Mouse (Mus musculus): ENCODE results near the gene Ubr3.
"Not testable (repeated sequence)": the region's sequence is repeated elsewhere in the genome, so short reads cannot be mapped to it uniquely, and the experiment has no call there.

The Ubr3 gene

DNA sequence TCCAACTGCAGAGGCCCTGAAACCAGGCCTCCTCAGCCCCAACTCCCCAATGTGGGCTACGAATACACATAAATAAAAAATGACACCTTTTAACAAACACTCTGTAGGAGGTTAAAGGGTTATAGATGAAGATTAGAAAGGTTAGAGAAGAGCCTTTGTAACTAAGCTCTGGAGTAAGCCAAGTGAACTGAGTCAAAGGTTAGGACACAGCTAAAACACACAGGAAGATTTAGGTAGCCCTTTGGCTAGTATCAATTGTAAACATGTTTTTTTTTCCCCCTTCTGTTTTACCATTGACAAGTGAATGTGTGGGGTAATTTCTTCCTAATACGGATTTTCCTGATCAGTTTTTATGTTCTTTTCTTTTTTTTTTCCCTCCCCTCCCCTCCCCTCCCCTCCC, 15.8 kb downstream of the Ubr3 start:
- DNase-seq = no peak

DNA sequence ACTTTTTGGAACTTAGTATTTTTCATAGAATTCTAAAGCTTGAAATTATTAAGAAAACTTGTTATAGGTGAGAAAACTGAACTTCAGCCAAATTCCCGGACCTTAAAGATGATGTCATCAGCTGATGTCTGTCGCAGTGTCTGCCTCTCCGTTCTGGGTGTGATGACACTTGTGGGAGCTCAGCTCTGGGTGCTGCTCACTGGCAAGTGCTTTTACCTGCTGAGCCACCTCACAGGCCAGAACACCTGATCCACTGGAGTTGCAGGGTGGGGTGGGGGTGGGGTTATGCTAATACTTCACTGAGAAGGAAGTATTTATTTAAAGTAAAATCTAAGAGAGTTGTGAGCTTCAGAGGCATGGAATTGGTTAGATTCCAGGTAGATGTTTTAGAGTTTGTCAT, 20.3 kb downstream of the Ubr3 start:
- DNase-seq = no peak

DNA sequence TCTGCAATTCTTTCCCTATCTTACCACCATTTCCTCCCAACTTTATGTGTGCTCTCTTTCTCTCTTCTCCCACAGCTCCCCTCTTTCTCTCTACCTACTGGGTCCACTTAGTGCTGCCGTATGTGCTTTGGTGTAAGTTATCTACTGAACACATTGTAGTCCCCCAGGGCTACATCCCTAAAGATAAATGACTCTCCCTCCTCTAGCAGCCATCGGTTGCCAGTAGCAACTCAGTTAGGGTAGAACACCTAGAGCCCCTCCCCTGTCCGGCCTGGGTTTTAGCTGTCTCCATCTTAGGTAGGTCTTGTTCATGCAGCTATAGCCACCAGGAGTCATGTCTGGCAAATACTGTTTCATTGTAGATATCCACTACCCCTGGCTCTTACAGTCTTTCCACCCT, 27.9 kb downstream of the Ubr3 start:
- no peak for DNase-seq

DNA sequence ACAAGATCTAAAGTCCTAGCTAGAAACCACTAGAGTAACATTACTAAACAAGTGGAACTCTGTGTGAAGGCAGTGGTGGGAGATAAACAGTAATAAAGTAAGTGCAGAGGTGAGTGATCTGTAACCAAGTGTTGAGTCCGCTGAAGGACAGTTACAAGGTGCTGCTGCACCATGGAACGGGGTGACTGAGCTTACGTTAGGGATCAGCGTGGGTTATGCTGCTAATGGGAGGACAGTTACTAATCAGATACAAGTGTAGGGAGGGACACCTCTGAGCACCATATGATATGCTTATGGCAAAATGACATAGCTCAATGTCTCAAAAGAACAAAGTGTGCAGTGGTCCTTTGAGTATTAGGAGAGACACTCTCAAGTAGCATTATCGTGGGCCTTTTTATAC, 39.3 kb downstream of the Ubr3 start:
- DNase-seq = no peak

DNA sequence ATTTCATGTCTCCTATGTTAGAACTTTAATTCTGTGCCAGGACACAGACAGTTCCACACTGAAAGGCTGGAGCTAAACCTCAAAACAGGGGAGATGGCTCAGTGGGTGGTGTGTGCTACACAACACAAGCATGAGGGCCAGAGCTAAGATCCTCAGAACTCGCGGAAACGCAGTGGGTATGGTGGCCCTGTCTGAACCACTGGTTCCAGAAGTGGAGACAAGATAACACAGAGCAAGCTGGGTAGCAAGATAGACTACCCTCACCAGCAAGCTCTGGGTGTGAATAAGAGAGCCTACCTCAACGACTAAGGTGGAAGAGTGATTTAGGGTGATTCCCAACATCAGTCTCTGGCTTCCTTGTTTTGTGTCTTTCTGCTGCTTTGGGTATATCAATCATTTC, 42.2 kb downstream of the Ubr3 start:
- DNase-seq = no peak

DNA sequence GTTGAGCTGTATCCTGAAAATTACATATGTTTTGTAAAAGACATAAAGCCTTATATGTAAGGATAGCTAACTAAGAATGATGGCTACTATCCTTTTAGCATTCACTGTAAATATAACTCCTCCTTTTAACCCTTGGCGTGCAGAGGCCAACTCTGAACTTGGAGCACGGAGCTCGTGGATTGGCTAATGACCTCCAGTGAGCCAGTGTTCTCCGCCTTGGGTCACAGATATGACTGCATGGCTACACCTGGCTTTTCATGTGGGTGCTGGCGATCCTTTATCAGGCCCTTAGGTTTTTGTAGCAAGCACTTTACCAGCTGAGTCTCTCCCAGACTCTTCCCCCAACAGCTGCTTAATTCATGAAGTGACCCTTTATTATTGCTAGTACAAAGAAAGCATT, 42.6 kb downstream of the Ubr3 start:
- no peak for DNase-seq

DNA sequence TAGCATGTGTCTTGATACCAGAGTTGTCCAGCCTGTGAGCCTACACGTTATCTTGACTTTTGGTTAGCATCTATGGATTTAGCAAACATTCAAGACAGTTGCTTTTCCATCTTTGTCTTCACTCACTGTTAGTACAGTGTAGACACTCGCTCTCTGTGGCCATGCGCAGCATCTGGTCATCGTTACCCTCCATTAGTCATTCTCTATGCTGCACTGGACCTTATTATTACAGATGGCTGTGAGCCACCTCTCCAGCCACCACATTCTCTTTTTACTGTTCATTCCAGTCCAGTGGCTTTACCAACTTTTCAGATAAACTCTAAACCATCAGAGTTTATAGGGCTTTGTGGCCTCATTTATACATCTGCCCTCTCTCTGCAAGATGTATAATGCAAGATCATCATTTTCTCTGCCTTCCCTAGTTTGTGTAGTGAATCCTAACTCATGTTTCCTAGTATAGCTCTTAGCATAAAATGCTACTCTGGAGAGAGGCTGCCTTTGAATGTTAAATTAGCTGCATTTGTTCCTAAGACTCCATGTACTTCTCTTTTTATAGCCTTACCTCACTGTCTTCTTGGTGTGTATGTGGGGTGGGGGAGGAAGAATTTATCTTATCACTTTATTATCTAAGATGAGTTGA, 44.5 kb downstream of the Ubr3 start:
- DNase-seq = no peak

DNA sequence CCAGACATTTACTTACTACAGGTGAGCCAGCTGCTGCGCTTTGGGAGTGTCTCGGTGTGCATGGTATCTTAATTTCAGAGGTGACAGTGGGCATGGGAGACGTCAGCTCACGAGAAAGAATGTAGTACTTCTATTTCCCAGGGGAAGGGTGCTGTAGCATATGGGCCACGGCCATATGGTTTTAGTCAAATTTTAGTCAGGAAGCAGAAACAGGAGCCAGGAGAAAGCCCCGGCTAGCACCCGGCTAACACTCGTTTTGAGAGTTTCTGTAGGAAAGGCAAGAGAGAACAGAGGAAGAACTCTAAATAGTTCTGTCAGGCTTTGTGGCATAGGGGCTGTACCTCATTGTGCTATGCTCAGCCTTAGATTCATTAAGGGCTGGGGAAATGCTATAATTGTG, 55.8 kb downstream of the Ubr3 start:
- no peak for DNase-seq

DNA sequence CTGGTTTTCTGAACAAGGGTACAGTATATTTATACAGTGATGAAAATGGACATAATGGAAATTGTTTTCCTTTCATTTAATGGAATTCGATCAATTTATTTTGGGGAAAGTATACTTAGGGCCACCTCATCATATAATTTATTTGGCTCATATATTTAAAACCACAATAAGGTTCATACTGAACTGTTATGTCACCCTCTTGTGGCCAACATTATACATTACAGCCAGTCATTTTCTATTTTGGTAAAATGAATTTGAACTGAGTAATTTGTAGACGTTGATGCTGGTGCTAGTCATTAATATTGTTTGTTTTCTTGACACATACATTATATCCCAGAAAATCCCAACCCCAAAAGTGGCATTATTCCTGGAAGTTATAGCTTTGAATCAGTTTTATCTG, 58.6 kb downstream of the Ubr3 start:
- no peak for DNase-seq

DNA sequence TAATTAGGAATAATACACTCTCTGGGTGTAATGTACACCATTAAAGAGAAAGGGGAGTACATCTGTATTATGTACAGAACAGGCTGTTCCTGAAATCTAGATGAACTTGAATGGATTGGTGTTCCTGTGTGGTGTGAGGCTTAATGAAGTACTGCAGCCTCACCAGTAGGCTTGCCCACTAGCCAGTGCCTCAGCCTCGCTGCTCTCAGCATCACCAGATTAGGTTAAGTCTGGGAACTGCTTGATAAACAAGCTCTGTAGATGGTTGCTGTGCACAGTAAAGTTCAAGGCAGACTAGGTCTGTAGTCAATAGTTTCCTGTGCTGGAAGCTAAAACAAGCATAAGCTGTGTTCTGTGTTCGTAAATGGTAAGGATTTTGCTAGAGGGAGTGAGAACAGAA, 60.6 kb downstream of the Ubr3 start:
- no peak for DNase-seq

DNA sequence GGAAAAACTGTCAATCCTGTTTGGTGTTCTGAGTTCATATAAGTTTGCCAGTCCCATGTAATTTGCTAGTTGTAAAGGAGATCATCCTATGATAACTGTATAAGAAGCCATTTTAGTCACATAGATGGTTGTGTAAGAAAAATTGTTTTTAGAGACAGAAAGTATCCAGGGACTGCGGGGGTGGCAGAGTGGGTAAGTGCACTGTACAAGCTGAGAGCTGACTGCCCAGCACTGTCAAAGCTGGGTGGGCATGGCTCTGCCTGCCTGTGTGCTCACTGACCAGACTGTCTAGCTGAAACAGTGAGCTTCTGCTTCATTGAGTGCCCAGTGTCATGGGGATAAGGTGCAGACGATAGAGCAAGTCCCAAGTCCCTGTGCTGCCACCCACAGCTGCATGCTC, 77.8 kb downstream of the Ubr3 start:
- DNase-seq = no peak

DNA sequence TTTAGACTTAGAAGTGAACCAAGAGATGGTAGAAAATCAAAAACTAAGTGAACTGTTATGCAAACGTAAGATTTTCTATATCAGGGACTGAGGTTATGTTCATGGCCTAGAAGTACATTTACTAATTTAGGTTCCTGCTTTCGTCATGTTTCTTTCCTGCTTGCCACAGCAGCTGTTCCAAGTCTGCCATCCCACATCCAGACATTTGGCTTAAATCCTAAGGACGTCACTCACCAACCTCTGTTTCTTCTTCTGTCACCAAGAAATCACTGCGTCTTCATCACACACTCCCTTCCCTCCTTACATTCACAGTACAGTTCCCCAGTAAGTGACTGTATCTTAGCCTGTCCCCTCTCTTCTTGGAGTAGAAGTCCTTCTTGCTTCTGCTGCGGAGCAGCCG, 92.2 kb downstream of the Ubr3 start:
- no peak for DNase-seq

DNA sequence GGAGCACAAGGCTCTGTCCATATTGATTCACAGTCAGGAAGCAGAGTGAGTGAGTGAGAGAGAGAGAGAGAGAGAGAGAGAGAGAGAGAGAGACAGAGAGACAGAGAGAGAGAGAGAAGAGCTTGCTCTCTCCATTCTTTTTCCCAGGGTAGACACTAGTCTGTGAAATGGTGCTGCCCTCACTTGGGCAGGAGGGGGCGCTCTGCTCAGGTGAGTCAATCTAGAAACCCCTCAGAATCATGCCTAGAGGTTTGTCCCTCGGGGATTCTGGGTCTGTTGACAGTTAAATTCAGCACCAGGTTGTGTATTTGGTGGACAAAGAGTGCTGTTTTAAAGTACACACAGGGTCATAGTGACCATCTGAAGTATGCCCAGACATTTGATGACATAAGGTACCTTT, 93.6 kb downstream of the Ubr3 start:
- DNase-seq = no peak

DNA sequence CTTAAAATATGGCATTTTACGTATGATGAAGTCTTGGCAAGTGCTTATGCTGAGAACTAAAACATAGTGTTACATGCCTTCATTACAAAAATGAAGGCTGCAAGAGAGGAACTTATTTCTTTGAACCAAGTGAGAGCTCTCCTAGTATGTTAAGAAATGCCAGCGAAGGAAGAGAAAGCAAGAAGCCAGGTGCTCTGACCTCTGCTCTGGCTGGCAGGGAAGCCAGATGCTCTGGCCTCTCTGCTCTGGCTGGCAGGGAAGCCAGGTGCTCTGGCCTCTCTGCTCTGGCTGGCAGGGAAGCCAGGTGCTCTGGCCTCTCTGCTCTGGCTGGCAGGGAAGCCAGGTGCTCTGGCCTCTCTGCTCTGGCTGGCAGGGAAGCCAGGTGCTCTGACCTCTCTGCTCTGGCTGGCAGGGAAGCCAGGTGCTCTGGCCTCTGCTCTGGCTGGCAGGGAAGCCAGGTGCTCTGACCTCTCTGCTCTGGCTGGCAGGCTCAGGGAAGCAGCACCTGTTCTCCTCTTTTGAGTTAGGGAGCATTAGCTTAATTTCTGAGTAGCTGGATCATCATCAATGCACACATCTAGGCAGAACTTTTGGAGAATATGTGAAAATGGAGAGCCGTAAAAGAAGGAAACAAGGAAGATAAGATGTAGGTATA, 97.2 kb downstream of the Ubr3 start:
- DNase-seq = not testable (repeated sequence)

DNA sequence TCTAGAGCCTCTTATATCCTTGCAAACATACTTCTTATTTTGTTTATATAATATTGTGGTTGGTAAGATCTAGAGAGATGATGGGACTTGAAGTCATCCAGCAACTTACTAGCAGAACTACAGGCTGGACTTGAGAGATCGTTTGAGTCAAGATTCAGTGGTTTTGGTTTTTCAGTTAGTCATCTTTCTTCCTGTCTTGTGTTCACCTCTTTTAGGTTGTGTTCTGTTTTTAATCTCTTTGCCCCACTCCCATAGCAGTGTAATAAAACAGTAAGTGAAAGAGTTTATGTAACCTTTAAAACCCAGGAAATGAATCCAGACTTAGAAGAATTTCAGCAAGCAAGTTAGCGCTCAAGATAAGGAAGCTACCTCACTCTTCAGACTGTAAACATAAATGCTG, 97.7 kb downstream of the Ubr3 start:
- DNase-seq = no peak

DNA sequence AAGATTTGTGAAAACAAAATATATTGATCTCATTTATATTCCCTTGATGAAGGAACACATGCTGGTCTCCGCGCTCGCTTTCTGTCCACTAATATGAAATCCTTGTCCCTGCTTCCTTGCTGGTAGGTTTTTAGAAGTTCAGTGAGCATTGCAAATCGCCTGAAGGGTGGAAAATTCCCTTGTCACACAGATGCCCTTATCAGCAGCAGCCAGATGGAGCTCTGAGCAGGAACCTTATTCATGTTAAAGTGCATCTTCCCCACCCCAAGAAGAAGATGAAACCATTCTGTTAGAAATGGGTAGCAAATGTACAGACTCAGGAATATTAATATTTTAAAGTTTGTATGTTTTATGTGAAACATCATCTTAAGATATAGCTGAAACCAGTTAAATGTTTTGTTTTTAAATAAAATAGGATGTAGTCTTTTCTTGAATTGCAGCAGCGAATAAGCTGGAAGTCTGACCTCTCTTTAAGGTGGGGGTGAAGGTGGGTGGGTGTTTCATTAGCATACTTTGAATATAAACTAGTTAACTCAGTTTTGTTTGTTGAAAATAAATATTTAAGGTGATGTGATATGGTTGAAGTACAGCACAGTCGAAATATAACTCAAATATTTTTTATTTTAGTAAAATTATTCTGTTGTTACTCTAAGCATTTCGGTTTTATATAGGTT, 102.2 kb downstream of the Ubr3 start:
- no peak for DNase-seq

DNA sequence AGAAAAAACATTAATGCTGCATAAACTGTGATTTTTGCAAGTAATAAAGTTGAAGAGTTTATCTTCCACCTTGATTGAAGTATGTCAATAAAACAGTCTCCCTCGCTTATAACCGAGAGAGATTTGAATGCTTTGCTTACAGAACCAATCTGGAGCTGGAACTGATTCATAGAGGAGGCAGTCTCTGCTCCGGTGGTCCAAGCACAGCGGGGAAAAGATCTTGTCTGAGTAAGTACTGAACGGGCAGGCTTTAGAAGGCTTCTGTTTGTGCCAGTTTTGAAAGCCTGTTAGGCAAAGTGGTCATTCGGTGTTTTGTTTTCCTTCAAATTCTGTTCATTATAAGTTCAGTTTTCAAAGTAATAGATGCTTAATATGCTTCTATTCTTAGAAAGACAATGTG, 103.3 kb downstream of the Ubr3 start:
- no peak for DNase-seq

DNA sequence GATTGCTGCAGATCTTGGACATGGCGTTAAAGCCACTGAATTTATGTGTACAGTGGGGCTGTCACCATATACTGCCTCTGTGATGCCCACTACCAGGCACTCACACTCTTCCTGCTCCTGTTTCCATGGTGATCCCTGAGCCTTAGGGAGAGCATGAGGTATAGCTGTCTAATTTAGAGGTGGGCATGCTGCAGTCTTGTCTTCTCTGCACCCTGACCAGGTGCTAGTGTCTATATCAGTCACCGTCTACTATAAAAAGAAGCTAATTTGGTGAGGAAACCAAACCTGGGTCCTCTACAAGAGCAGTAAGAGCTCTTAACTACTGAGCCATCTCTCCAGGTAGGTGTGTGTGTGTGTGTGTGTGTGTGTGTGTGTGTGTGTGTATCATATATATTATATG, 109.4 kb downstream of the Ubr3 start:
- DNase-seq = no peak

DNA sequence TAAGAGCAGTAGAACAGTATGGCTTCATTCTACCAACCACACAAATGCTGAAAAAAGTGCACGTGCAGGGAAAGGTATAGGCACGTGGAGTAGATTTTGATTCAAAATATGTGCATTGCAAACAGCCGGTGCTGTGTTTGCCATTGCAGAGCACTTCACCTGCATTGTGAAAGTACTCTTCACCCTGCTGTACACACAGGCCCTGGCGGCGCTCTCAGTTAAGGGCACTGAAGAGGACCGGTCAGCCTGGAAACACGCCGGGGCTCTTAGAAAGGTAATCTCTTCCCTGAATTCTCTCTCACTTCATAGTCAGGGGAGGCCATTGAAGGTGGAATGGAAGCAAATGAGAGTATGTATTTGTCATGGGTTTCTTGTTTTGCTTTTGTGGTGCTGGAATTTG, 115.9 kb downstream of the Ubr3 start:
- no peak for DNase-seq

DNA sequence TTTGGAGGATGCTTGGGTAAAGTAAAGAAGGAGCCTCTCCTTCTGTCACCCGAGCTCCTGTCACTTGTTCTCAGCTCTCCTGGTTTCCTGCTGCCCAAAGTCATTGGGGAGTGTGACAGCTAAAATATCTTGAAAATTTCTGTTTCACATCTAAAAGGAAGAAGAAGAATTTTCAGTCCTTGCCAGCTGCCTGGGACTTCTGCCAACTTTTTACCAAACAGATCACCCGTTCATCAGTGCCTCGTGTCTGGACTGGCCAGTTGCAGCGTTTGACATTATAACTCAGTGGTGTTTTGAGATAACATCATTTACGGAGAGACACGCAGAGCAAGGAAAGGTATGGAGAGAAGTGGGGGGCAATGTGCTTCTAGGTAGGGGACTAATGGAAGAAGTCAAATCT, 121.2 kb downstream of the Ubr3 start:
- peak; percentile 9 for DNase-seq

DNA sequence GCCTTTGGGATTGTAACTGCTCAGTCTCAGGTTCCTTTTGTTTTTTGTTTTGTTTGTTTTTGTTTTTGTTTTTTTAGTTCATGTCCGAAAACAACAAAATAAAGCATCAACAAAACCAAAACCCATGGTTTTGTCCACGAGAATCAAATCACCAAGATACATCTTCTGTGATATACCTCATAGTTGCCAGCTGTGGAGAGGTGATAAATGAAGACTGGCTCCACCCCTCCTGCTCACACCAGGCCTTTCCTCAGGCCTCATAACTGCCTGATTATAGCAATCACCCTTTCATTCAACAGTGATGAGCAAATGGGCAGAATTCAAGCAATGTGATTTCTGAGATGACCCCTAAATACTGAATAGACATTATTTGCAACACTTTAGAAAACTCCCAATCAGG, 127.4 kb downstream of the Ubr3 start:
- no peak for DNase-seq

DNA sequence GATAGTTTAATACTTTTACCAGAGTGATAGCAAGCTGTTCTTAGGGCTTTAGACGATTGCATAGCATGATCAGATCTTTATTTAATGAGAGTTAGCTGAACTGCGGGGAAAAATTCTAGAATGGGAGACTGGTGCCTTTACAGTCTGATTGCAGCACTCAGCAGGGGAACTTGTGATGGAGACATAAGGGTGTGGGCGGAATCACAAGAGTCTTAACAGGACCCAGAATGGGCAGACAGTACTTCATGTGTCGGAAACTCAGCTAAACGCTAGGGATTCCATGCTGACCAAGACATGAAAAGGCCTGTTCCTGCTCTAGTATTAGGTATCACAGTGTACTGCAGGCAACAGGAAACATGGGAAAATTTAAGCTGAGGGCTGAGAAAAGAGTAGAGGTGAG, 128.7 kb downstream of the Ubr3 start:
- no peak for DNase-seq

DNA sequence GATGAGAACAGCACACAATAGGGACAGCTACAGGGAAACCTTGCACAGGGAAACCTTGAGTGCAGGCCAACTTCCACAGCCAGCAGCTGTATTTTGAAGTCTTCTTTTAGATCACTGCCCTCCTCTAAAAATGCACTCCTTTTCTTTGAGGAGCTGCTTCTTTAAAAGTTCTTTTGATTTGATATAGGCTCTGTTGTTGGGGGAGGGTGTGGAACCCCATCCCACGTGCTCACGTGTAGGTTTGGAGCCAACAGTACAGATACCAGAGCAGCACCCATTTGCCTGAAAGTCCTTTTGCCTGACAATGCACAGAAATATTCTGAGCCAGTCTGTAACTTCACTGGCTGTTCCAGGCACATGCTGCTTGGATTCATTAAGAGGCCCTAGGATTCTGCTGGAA, 134.4 kb downstream of the Ubr3 start:
- no peak for DNase-seq

DNA sequence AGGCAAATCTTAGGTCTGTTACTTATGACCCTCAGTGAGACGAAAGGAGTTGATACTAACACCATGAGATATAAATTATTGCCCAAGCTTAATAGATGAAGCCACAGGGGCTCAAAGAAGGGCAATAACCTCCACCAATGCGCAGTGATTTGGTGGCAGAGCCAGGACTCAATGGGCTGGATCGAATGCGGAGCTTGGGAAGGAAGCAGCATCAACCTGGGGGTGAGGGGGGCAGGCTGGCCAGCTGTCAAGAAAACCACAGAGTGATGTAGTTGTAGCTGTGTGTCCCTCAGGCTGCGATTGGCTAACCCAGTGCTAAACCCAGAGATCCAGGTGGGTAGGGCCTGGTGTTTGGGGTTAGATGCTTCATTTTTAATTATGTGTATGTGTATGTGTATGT, 137.8 kb downstream of the Ubr3 start:
- no peak for DNase-seq

DNA sequence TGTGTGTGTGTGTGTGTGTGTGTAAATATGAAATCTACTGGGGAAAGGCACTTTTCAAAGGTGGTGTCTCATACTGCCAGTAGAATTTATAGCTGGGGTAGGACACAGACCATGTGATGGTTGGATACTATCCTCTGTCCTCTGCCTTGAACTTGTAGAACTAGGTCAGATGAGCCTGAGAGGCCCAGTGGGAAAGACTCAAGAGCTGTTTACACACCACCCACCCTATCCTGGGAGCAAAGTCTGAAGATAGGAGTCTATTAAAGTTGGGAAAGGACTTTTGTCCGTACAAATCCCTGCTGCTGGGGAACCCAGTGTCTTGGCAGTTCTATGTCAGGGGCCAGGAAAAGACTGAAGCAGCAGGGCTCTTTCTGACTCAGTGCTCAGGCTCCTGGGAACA, 138.3 kb downstream of the Ubr3 start:
- DNase-seq = no peak

All from cerebellum, adult 11 months (tissue).